Mouse (Mus musculus) liver, adult (tissue): ENCODE data around the gene Olfr635.

Experiments used
- GATA4 ChIP-seq: IDR thresholded peaks from 2 replicates; pipeline ENCODE4 v1.6.1; 2014; ENCODE audit warnings: mild to moderate bottlenecking, low read length; ENCODE audit not compliant: insufficient replicate concordance

Gene Olfr635

DNA sequence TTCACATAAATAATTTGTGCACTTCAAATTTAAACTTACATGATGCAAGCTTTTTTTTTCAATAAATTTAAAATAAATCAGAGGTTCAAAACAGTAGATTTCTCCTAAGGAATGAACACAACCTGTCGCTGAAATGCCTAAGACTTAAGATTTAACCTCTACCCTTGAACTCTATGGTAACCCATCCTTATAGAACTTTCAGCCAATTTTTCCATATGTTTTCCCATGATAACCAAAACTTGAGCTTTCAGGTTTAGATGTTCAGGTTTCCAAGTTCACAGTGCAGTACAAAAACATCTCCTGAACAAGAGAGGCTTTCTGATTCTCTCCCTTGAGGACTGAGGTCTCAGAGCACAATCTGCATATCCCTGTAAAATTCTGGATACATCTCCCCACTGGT lies at the start of gene Olfr635:
TSS of gene Olfr635 (plus strand) at position 301 of the 400 bp plus-strand sequence.
- TF ChIP-seq GATA4 = no peak

- no peak for TF ChIP-seq GATA4
These were observed 42.4 kb upstream of the Olfr635 start, which contains the start of gene Olfr631 for GRCm38 (mm10) chr7:103928525-103928924. Olfr631 (plus strand) TSS chr7:103928825.

- TF ChIP-seq GATA4 = no peak
These were observed 36.7 kb upstream of the Olfr635 start, which contains the start of gene Olfr632 for GRCm38 (mm10) chr7:103934264-103934663. Olfr632 (plus strand) TSS chr7:103934347.

DNA sequence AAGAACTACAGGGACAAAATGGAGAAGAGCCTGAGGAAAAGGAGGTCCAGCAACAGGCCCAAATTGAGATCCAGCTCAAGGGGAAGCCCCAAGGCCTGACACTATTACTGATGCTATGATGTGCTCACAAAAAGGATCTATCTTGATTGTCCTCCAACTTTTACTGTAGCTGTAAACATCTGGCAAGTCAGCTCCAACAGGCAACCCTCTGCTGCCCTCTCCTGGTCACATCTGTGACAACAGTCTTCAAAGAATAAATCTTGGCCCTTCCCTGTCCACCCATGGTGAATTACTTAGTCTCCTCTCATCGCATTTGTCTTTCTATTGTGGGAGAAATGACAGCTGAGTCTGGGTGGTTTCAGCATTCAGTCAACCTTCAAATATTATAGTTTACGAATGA lies 28.2 kb upstream of the Olfr635 start:
- no peak for TF ChIP-seq GATA4

GRCm38 (mm10) chr7:103944137-103944536 lies 26.8 kb upstream of the Olfr635 start, which contains the start of gene Olfr633:
Olfr633 (plus strand) TSS chr7:103944437.
- TF ChIP-seq GATA4 = no peak

DNA sequence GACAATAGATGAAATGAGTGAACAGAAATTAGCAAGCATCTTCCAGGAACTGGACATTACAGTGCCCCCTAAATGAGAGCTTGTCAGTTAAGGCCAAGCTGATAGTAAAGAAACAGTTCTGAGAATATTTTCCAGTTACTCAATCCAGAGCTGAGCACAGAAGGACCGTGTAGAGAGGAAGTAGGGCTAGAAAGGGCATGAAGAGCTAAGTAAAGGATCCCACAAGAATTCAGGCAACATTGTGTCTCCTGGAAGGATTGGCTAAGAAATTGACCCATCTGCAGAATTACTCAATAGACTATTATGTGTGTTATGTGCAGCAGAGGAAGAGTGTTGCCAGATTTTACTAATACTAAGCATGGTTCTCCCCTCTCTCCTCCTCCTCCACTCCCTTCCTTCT lies 830 bp downstream of the Olfr635 start:
- no peak for TF ChIP-seq GATA4

- no peak for TF ChIP-seq GATA4
These were observed 27.5 kb downstream of the Olfr635 start, which contains the start of gene Olfr638 for GRCm38 (mm10) chr7:103998446-103998845. Olfr638 (plus strand) TSS chr7:103998746.

- no peak for TF ChIP-seq GATA4
These were observed 28.2 kb downstream of the Olfr635 start for GRCm38 (mm10) chr7:103999124-103999523.

- TF ChIP-seq GATA4 = no peak
These were observed 46.3 kb downstream of the Olfr635 start, which contains the start of gene Olfr639 for GRCm38 (mm10) chr7:104017203-104017602. Olfr639 (minus strand) TSS chr7:104017303.

DNA sequence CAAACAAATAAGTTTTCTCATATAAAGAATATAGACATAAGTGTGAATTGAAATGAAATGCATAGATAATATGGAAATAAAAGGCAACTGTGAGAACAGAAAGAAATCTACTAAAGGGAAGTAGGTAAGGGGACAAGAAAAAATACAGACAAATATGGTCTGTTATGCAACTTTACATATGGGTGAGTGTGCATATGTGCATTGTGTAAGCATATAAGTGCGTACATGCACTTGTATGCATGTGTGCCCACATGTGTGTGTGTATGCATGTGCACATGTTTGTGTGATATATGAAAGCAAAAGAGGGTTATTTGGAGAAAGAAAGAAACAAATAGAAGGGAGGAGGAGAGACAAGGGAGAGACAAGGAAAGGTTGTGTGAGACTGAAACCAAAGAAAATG lies 48.0 kb downstream of the Olfr635 start:
- no peak for TF ChIP-seq GATA4

DNA sequence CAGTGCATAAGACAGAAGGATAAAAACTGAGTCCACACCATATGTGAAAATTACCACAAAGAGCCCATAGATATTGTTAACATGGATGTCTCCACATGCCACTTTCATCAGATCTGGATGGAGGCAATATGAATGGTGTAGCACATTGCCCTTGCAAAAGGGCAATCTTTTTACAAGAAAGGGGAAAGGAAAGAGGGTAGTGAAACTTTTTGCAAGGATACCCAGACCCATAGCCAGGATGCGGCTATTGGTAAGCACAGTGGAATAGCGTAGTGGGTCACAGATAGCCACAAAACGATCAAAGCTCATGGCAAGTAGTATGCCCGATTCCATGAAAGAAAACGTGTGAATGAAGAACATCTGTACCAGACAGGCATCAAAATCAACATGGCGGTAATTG lies 50.7 kb downstream of the Olfr635 start:
- TF ChIP-seq GATA4 = no peak

DNA sequence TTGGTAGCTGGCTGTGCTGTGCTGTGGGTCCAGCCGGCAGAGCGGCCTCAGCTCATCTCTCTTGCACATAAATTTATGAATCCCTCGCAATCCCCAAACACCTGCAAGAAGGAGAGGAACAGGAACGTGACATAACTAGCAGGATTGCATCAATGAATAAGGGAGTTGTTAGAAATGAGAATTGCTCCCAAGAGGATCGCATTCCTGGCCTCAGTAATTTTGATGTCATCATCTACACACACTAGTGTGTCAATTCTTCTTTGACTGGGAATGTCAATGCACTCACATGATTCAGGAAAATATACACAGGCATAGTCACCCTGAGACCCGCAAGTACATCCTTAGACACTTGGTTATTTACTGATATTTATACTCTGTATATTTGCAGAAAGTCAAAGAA lies 54.5 kb downstream of the Olfr635 start, which contains the start of gene Olfr640:
TSS of gene Olfr640 (minus strand) at position 101 of the 400 bp plus-strand sequence.
- TF ChIP-seq GATA4 = no peak

DNA sequence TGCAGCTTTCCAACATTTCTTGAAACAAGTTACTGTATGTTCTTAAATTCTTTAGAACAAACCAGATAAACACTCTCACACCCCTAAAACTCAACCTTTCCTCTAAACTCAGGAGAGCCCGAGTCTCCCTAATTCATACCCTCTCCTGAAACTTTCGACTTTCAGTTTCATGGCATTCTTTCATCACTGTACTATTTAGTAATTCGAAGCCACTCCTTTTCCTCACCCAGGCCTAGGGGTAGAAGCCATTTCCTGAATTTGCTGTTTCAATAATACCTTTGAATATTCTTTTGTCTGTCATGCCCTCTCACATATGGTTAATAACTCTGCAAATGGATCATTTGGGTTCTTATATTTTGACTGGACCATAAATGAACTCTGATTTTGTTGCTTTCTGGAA lies 56.0 kb downstream of the Olfr635 start:
- TF ChIP-seq GATA4 = no peak

DNA sequence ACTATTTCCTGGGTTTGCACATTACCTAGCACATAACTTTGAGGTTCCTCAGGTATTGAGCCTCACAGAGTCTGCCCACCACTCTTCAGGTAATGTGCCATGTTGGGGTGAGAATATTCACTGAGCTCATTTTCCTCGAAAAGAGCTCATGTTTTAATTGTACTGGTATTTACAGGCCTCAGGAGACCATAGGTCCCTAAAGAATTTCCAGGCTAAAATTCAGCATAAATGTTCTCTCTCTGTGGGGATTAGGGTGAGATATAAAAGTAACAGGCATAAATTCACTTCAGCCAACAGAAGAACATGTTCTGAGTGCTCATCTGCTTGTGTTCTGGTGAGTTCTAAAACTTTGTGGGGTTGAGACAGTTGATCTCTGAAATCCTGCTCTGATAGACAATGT lies 64.2 kb downstream of the Olfr635 start, which contains the start of gene Olfr641:
TSS of gene Olfr641 (plus strand) at position 301 of the 400 bp plus-strand sequence.
- TF ChIP-seq GATA4 = no peak
